Mouse (Mus musculus) myocyte (in vitro differentiated cells): ENCODE measurements around the gene Ren1.

Experiments
- E2F4 ChIP-seq: IDR thresholded peaks from one replicate; pipeline ENCODE4 v1.6.1; 2011; ENCODE audit warnings: mild to moderate bottlenecking, control low read depth, moderate library complexity; ENCODE audit not compliant: insufficient read depth
- MYOD1 ChIP-seq, 3 experiments: IDR thresholded peaks; one replicate each; pipeline ENCODE4 v1.6.1; 2011; ENCODE audit warnings: control low read depth in 2 of 3, low read depth in 2 of 3, mild to moderate bottlenecking in 2 of 3, moderate library complexity in 1 of 3; ENCODE audit not compliant: insufficient read length in 2 of 3, control insufficient read depth in 1 of 3
- MYOG ChIP-seq, 3 experiments: IDR thresholded peaks; one replicate each; pipeline ENCODE4 v1.6.1; 2011; ENCODE audit warnings: control low read depth in 2 of 3, low read depth in 2 of 3, mild to moderate bottlenecking in 2 of 3; ENCODE audit not compliant: insufficient read length in 2 of 3, control insufficient read depth in 1 of 3, insufficient read depth in 1 of 3
- POLR2A ChIP-seq: IDR thresholded peaks from one replicate; pipeline ENCODE4 v1.6.1; 2011; ENCODE audit warnings: low read depth, mild to moderate bottlenecking, control low read depth, moderate library complexity; ENCODE audit not compliant: insufficient read length

DNA sequence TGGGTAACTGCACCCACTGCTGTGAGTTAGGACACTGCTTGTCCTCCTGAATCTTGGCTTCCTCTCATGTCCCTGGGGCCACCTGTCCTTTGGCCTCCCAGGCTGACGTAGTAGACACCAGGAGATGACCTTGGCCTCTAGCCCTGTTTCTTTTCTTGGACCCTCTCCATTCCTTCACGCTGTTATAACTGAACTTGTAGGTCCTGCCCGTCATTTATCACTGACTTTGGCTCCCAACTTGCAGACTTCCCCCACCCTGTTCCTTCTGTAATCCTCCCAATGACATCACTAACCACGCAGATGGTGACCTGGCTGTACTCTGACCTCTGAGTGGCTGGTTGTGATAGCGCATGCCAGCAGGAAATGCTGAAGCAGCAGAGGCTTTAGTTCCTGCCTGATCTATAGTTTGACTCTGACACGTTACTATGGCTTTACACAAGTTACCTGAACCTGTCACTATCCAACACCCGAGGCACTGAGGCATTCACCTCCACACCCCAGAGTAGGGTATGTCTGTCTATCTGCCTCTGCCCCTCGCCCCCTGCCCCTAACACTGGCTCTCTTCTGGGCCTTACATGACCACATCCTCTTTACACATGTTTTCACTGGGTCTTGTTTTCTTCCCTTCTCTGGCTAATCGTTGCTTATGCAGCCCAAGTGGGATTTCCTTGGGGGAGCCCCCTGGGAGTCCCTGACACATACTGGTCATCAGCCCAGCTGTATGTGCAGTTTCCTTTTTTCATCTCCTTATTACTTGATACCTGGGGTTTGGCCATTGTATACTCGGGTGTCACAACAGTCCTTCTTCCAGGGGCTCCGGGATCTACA, 2.4 kb upstream of the Ren1 start:
- TF ChIP-seq MYOD1 (IDR thresholded peaks at IDR 0.05; ENCODE audit: control insufficient read depth in 1 of 3, insufficient read length in 2 of 3, low read depth in 2 of 3) (no peak), POLR2A (no peak), E2F4 (no peak), MYOG (IDR thresholded peaks at IDR 0.05; ENCODE audit: control insufficient read depth in 1 of 3, insufficient read depth in 1 of 3, insufficient read length in 2 of 3, low read depth in 2 of 3) (no peak)
